Mouse (Mus musculus): ENCODE results near the gene Ltbp2. TPM values are rescaled to one million over a fixed set of nuclear protein-coding genes. Genes with fewer than 3 reads are reported as not detected.

The Ltbp2 gene
- polyA plus RNA-seq, 1 experiment from 2014 or later = 0.07 TPM

DNA sequence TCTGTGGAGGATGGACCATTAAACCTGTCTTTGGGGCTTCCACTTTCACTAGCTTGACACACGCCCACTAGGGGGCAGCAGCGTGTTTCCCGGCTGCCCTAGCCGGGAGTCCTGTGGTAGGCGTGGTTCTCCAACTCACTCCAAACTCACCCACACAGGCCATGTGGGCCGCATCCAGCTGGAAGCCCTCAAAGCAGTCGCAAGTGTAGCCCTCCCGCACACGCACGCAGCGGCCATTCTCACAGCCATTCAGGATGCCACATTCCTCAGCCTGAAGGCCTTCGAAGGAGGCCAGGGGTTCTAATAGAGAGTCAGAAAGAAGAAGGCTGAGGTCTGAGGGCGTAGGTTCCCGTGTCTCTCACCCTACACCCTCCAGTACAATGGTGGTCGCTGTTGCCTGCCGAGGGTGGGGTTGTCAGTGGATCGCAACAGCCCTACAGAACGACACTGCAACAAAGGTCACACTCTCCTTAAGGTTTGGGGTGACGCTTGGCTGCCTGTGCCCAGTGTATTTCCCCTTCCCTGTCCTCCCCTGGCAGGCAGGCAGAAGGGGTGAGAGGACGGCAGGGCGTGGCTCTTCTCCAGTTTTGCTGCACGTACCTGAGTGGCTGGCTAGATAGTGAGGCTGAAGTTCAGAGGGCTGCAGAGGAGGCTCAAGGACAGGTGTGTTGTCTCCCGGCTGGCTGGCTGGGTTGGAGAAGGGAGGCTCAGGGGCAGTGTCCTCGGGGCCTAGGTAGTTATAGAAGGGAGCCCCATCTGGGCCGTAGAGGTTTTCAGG lies 91.5 kb downstream of the Ltbp2 start:
- Histone ChIP-seq H3K79me2 (ENCODE audit: inconsistent target) (no peaks in the 10 kb centered on the region), H3K36me3 (ENCODE audit: inconsistent target) (no peaks in the 10 kb centered on the region), H3K4me3 (ENCODE audit: inconsistent target) (no peak overlapping the region), H3K27ac (no peak overlapping the region)
- 37% methylated on average over 25 of the region's 25 CpGs for WGBS (ENCODE audit: missing documents)

DNA sequence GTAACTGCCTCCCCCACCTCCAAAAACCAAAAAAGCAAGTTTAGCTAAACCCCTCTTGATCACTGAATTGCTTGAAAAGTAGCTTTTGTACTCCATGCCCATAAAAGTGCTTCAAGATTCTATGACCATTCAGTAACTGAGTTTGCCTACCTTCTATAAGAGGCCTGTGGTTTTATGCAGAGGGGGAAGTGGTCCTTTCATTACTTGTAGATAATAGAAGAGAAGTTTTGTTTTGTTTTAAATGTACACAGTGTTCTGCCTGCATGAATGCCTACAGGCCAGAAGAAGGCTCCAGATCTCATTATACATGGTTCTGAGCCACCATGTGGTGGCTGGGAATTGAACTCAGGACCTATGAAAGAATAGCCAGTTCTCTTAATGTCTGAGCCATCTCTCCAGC lies 100.1 kb downstream of the Ltbp2 start:
- Histone ChIP-seq H3K27ac (no peak overlapping the region), H3K79me2 (ENCODE audit: inconsistent target) (peaks cover 34% of the 10 kb centered on the region), H3K4me3 (ENCODE audit: inconsistent target) (no peak overlapping the region), H3K36me3 (ENCODE audit: inconsistent target) (no peaks in the 10 kb centered on the region)

GRCm38 (mm10) chr12:84774376-84774775 lies 102.0 kb downstream of the Ltbp2 start:
- Histone ChIP-seq H3K36me3 (ENCODE audit: inconsistent target) (no peaks in the 10 kb centered on the region; the same call in 1 of the 2 replicates), H3K27ac (no peak overlapping the region), H3K4me3 (ENCODE audit: inconsistent target) (peak overlapping the region; percentile 99; the same call in 1 of the 2 replicates), H3K79me2 (ENCODE audit: inconsistent target) (peaks cover 52% of the 10 kb centered on the region)
- 91% methylated on average over 6 of the region's 6 CpGs for WGBS (ENCODE audit: missing documents)

DNA sequence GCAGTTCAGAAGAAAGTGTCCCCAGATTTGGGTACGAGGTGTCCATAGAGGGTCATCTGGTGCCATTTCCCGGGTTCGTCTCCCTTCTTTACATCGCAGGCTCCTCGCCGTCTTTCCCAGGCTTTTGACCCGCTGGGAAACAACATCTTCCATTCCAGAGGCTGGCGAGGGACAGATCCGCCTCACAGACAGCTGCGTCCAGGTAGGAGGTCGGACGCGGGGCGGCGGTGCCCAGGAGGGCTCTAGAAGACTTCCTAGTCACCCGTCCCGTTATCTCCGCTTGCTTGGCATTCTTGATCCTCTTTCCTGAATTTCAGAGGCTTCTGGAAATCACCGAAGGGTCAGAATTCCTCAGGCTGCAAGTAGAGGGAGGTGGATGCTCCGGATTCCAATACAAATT lies 102.9 kb downstream of the Ltbp2 start:
- Histone ChIP-seq H3K4me3 (ENCODE audit: inconsistent target) (peak overlapping the region; percentile 99), H3K36me3 (ENCODE audit: inconsistent target) (no peaks in the 10 kb centered on the region; the same call in 1 of the 2 replicates), H3K79me2 (ENCODE audit: inconsistent target) (peaks cover 61% of the 10 kb centered on the region), H3K27ac (peak overlapping the region; percentile 78)
- 3% methylated on average over 13 of the region's 20 CpGs for WGBS (ENCODE audit: missing documents)

- H3K36me3 ChIP-seq (ENCODE audit: inconsistent target) = no peaks in the 10 kb centered on the region; the same call in 1 of the 2 replicates
- peaks cover 67% of the 10 kb centered on the region for H3K79me2 ChIP-seq (ENCODE audit: inconsistent target)
- peak within 1 kb of the TSS; percentile 99 for H3K4me3 ChIP-seq (ENCODE audit: inconsistent target)
- WGBS (ENCODE audit: missing documents) = 0% methylated on average over 50 of the region's 50 CpGs
- peak within 1 kb of the TSS; percentile 95 for H3K27ac ChIP-seq
Observed at GRCm38 (mm10) chr12:84772726-84773441, 103.4 kb downstream of the Ltbp2 start, which contains the start of the genes Npc2 and Isca2. Gene Npc2, minus strand, starts transcription at chr12:84773152. Gene Isca2, plus strand, starts transcription at chr12:84773251.

DNA sequence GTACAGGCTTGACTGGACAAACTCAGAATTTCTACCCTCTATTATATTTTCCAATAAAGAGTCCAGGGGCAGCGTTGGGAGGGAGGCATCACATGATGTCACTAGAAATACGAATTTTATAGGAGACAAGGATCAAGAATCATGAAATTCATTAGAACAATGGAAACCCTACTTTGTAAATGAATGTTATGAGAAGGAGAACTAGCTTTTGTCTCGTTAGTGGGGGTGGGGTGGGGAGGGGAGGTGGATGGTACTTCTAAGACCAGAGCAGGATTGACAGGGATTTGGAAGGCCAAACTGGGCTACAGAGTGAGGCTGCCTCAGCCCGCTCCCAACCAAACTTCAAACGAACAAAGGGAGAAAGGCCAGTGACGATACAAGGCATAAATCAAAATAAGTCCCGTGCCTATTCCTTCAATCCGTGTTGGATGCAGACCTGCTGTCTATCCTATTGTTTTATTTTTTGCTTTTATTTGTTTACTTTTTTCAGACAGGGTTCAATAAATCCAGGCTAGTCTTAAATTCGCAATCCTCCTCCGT lies 104.3 kb downstream of the Ltbp2 start:
- no peaks in the 10 kb centered on the region; the same call in 1 of the 2 replicates for H3K36me3 ChIP-seq (ENCODE audit: inconsistent target)
- peak overlapping the region; percentile 95 for H3K27ac ChIP-seq
- H3K4me3 ChIP-seq (ENCODE audit: inconsistent target) = peak overlapping the region; percentile 95
- WGBS (ENCODE audit: missing documents) = 3% methylated on average over 8 of the region's 10 CpGs
- peaks cover 76% of the 10 kb centered on the region for H3K79me2 ChIP-seq (ENCODE audit: inconsistent target)

DNA sequence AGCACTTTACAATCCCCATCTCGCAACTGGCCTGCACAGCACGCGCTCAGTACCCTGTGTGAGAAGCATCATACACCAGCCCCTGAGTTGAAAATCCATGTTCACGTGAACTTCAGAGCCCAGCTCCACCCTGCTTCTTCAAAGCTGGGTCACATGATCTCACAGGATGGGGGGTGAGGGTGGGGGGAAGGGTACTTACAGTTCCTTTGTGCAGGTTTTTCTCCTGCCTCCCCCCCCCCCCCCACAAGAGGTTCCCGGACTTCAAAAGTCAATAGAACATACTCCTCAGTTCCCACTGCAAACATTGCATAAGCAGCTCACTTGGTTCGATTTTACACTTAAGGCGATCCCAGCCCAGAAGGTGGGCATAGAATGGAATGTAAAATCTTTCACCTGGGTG lies 106.7 kb downstream of the Ltbp2 start:
- 85% methylated on average over 7 of the region's 7 CpGs for WGBS (ENCODE audit: missing documents)
- no peak overlapping the region for H3K27ac ChIP-seq
- H3K36me3 ChIP-seq (ENCODE audit: inconsistent target) = peaks cover 11% of the 10 kb centered on the region
- peak overlapping the region; percentile 95; the same call in 1 of the 2 replicates for H3K4me3 ChIP-seq (ENCODE audit: inconsistent target)
- H3K79me2 ChIP-seq (ENCODE audit: inconsistent target) = peaks cover 96% of the 10 kb centered on the region

GRCm38 (mm10) chr12:84767510-84767909 lies 108.8 kb downstream of the Ltbp2 start:
- WGBS (ENCODE audit: missing documents) = 45% methylated on average over 4 of the region's 6 CpGs
- H3K27ac ChIP-seq = peak overlapping the region; percentile 70
- peaks cover 99% of the 10 kb centered on the region for H3K79me2 ChIP-seq (ENCODE audit: inconsistent target)
- H3K4me3 ChIP-seq (ENCODE audit: inconsistent target) = no peak overlapping the region; the same call in 1 of the 2 replicates
- H3K36me3 ChIP-seq (ENCODE audit: inconsistent target) = peaks cover 27% of the 10 kb centered on the region

DNA sequence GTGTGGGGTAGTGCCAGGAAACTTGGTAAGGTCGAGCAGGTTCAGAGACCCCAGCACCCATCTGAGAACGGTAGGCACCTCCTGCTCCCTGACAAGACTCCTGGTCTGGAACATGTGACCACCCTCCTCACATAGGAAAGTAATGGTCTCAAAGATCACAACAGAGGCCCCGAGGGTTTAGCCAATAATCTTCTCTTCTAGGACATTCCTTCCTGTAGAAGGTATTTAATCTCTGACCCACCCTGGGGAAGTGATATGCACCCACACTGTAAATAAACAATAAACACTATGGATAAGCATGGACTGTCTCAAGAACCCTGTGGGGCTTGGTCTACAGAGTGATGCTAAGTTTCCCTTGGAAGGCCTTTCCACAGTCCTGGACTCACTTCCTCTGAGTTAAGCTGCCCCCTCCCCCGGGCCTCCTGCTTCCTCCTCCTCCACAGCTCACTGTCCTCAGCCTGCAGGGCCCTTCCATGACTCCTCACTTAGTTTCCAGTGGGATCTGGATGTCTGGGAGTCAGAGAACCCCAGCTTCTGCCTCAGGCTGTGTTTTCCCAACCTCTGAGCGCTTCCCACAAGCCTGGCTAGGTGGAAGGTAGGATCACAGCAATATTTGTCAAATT lies 110.1 kb downstream of the Ltbp2 start:
- Histone ChIP-seq H3K4me3 (ENCODE audit: inconsistent target) (no peak overlapping the region), H3K27ac (peak overlapping the region; percentile 70)
- WGBS (ENCODE audit: missing documents) = 71% methylated on average over 5 of the region's 5 CpGs

DNA sequence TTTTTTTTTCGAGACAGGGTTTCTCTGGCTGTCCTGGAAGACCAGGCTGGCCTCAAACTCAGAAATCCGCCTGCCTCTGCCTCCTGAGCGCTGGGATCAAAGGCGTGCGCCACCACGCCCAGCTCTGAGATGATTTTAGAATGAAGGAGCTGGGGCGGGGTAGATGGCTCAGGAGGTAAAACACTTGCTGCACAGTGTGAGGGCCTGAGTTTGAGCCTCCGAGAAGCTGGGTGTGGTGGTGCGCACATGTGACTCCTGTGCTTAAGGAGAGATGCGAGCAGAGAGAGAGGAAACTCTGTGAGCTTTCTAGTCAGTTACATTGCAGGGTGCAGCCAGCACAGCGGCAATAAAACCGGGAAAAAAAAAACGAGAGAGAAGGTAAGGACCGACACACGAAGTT lies 110.8 kb downstream of the Ltbp2 start:
- whole genome bisulfite sequencing (ENCODE audit: missing documents) = 84% methylated on average over 15 of the region's 15 CpGs
- Histone ChIP-seq H3K79me2 (ENCODE audit: inconsistent target) (peaks cover 97% of the 10 kb centered on the region), H3K36me3 (ENCODE audit: inconsistent target) (peaks cover 32% of the 10 kb centered on the region), H3K4me3 (ENCODE audit: inconsistent target) (no peak overlapping the region), H3K27ac (no peak overlapping the region)

More for the DNA sequence above, 110.1 kb downstream of the Ltbp2 start:
- Histone ChIP-seq H3K79me2 (ENCODE audit: inconsistent target) (peaks cover 97% of the 10 kb centered on the region), H3K36me3 (ENCODE audit: inconsistent target) (peaks cover 27% of the 10 kb centered on the region)

GRCm38 (mm10) chr12:84764756-84765155 lies 111.6 kb downstream of the Ltbp2 start:
- peaks cover 39% of the 10 kb centered on the region for H3K36me3 ChIP-seq (ENCODE audit: inconsistent target)
- peaks cover 97% of the 10 kb centered on the region for H3K79me2 ChIP-seq (ENCODE audit: inconsistent target)
- 74% methylated on average over 7 of the region's 7 CpGs for whole genome bisulfite sequencing (ENCODE audit: missing documents)
- 0 out of 2 replicates have a peak overlapping the region, but pooled peaks have one; percentile 80 for H3K27ac ChIP-seq
- no peak overlapping the region for H3K4me3 ChIP-seq (ENCODE audit: inconsistent target)

DNA sequence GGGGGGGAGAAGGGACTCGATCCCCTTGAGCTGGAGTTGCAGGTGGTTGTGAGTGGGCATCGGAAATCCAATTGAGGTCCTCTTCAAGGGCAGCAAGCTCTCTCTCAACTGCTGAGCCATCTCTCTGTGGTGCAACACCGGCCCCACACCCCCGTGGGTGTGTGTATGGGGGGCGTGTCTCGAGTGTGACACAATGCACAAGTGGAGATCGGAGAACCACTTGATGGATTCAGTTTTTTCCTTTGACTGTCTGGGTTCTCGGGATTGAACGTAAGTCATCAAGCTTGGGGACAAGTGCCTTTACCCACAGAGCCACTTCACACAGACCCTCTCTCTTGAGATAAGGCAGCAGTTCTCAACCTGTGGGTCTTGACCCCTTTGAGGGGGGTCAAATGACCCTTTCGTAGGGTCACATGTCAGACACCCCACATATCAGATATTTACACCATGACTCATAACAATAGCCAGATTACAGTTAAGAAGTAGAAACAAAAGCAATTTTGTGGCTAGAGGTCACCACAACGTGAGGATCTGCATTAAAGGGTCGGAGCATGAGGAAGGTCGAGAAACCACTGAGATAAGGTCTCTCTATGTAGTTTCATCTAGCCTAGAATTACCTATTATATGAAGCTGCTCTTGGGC lies 112.6 kb downstream of the Ltbp2 start:
- Histone ChIP-seq H3K27ac (peak overlapping the region; percentile 80), H3K79me2 (ENCODE audit: inconsistent target) (peaks cover 97% of the 10 kb centered on the region), H3K36me3 (ENCODE audit: inconsistent target) (peaks cover 47% of the 10 kb centered on the region), H3K4me3 (ENCODE audit: inconsistent target) (no peak overlapping the region)
- WGBS (ENCODE audit: missing documents) = 54% methylated on average over 13 of the region's 13 CpGs

DNA sequence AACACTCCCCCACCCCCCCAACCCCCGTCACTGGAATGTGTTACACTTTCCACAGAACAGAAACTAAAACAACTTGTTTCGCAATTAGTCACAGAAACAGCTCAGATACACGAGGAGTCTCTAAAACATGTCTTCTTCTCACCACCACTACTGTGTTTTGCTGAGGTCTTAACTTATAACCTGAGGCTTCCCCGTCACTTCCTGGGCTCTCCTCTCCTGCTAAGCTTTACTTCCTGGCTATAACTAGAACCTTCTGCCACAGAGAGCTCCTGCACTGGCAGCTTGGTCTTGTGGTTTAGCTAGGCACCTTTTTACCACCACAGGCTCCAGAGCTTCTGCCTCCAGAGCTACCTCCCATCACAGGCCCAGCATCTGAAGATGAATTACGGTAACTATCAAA lies 113.8 kb downstream of the Ltbp2 start:
- peak overlapping the region; percentile 80 for H3K27ac ChIP-seq
- peaks cover 97% of the 10 kb centered on the region for H3K79me2 ChIP-seq (ENCODE audit: inconsistent target)
- H3K36me3 ChIP-seq (ENCODE audit: inconsistent target) = peaks cover 59% of the 10 kb centered on the region
- no peak overlapping the region for H3K4me3 ChIP-seq (ENCODE audit: inconsistent target)
- 11% methylated on average over 4 of the region's 5 CpGs for WGBS (ENCODE audit: missing documents)

GRCm38 (mm10) chr12:84759063-84759462 lies 117.3 kb downstream of the Ltbp2 start:
- Histone ChIP-seq H3K79me2 (ENCODE audit: inconsistent target) (peaks cover 62% of the 10 kb centered on the region), H3K36me3 (ENCODE audit: inconsistent target) (peaks cover 64% of the 10 kb centered on the region), H3K4me3 (ENCODE audit: inconsistent target) (no peak overlapping the region), H3K27ac (no peak overlapping the region)
- 86% methylated on average over 2 of the region's 2 CpGs for WGBS (ENCODE audit: missing documents)
